Mouse (Mus musculus) G1E-ER4 (cell line): ENCODE measurements around the gene Vps18. TPM values are rescaled to one million over a fixed set of nuclear protein-coding genes. Genes with fewer than 3 reads are reported as not detected.

ENCODE experiments used
- GATA1 ChIP-seq: IDR thresholded peaks from one replicate; pipeline ENCODE4 v1.8.0; 2012; ENCODE audit warnings: low read length, inconsistent platforms
- polyA plus RNA-seq: library from polyadenylated mRNA; stranded (reverse); fragments of >175 nt; gene quantifications from 2 replicates; pipeline ENCODE4 v1.2.3, GENCODE M21; 2012

Gene Vps18
- polyA plus RNA-seq, 1 experiment: 19.7 TPM

DNA sequence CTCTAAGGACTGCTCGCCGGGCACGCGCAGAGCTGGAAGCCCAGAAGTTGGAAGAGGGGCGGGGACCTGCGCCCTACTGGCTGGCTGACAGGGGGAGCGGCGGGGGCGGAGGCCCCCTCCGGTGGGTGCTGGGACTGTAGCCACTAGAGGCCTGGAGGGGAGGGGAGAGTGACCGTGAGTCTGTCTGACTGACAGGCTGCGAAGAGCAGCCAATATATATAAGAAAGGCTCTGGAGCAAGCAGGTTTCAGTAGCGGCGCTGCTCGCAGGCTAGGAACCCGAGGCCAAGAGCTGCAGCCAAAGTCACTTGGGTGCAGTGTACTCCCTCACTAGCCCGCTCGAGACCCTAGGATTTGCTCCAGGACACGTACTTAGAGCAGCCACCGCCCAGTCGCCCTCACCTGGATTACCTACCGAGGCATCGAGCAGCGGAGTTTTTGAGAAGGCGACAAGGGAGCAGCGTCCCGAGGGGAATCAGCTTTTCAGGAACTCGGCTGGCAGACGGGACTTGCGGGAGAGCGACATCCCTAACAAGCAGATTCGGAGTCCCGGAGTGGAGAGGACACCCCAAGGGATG, 37.1 kb downstream of the Vps18 start, which contains the start of gene Dll4:
Gene Dll4 (plus strand): TSS at position 217 of the 576 bp plus-strand sequence.
- no peak for TF ChIP-seq GATA1

DNA sequence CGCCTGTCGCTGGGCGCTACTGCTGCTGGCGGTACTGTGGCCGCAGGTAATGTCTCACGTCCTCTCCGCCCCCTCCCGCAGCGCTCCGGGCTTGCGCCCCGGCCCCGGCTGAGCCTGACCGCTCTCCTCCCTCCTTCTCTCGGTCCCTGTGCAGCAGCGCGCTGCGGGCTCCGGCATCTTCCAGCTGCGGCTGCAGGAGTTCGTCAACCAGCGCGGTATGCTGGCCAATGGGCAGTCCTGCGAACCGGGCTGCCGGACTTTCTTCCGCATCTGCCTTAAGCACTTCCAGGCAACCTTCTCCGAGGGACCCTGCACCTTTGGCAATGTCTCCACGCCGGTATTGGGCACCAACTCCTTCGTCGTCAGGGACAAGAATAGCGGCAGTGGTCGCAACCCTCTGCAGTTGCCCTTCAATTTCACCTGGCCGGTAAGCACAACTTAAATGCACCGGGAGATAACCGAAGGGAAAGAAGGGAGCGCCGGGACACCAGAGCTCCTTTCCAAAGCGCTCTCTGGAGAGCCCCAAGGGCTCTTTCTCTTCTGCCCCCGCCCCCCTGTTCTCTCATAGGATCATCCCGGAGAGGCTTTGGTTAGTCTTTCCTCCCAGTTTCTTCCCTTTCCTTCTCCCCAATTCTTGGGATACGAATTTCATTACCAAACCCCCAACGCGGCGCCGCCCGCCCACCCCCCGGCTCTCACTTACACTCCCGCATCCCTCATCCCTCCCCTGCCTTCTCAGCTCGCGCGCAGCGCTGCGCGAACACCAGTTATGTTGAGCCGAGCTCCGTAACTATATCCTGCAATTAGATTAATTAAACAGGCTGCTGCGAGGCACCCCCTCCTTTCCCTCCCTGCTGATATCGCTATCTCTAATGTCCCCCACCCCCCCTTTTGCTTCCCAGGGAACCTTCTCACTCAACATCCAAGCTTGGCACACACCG, 37.9 kb downstream of the Vps18 start:
- no peak for TF ChIP-seq GATA1

DNA sequence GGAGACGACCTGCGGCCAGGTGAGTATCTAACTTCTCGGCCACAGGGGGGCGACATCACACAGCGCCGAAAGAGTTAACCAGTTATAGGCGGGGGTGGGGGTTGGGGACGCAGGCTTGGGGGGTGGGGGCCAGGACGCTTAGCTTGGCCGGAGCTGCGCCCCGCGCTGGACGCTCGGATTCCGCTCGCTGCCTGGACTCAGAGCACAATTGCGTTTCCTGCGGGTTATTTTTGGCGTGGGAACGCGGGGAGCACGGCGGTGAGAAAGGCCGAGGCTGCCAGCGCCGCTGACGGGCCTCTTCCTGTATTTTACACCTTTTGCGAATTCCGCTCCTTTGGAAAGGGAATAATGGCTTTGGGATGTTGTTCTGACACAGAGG, 38.6 kb downstream of the Vps18 start:
- no peak for TF ChIP-seq GATA1

DNA sequence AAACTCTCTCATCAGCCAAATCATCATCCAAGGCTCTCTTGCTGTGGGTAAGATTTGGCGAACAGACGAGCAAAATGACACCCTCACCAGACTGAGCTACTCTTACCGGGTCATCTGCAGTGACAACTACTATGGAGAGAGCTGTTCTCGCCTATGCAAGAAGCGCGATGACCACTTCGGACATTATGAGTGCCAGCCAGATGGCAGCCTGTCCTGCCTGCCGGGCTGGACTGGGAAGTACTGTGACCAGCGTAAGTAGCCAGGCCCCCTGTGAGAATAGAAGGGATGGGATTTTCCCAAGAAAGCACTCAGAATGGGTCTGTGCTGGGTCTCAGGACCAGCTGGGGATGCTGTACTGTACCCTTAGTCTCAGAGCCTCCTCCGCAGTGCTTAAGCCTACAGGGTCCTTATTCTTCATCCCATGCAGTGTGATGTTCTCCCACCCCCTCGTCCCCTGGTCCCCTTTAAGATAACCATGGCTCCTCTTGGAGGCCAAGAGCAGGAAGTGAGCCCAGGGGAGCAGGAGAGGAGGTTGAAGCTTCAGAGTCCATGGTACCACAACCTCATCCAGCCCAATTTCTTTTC, 39.5 kb downstream of the Vps18 start:
- no peak for TF ChIP-seq GATA1

GRCm38 (mm10) chr2:119328546-119328945, 40.0 kb downstream of the Vps18 start:
- TF ChIP-seq GATA1: no peak

- no peak for TF ChIP-seq GATA1
These were observed 40.7 kb downstream of the Vps18 start for GRCm38 (mm10) chr2:119329123-119329817.

GRCm38 (mm10) chr2:119330795-119331194, 42.3 kb downstream of the Vps18 start:
- TF ChIP-seq GATA1: no peak

DNA sequence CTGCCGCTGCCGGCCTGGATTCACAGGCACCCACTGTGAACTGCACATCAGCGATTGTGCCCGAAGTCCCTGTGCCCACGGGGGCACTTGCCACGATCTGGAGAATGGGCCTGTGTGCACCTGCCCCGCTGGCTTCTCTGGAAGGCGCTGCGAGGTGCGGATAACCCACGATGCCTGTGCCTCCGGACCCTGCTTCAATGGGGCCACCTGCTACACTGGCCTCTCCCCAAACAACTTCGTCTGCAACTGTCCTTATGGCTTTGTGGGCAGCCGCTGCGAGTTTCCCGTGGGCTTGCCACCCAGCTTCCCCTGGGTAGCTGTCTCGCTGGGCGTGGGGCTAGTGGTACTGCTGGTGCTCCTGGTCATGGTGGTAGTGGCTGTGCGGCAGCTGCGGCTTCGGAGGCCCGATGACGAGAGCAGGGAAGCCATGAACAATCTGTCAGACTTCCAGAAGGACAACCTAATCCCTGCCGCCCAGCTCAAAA, 43.7 kb downstream of the Vps18 start:
- TF ChIP-seq GATA1: no peak

GRCm38 (mm10) chr2:119334135-119334534, 45.6 kb downstream of the Vps18 start:
- no peak for TF ChIP-seq GATA1

GRCm38 (mm10) chr2:119334964-119335525, 46.5 kb downstream of the Vps18 start:
- TF ChIP-seq GATA1: no peak

- no peak for TF ChIP-seq GATA1
These were observed 47.0 kb downstream of the Vps18 start for GRCm38 (mm10) chr2:119335535-119335934.

DNA sequence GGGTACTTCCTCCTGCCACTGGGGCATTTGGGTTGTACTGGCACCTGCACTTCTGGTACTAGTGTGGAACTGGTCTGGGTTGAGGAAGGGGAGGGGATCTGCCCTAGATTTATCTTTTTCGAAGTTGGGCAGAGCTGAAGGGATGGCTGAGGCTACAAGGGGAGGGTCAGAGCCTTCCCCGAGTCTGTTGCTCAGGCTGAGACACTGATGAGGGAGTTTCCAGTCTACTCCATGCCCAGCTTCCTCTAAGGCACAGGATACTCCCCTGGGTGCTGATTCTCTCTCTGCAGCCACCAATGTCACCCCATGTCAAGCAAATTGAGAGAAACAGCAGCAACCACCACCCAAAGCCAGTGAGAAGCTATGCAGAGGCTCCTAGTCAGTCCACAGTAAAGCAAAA, 47.5 kb downstream of the Vps18 start:
- TF ChIP-seq GATA1: no peak

- no peak for TF ChIP-seq GATA1
These were observed 47.9 kb downstream of the Vps18 start for GRCm38 (mm10) chr2:119336470-119336869.

- TF ChIP-seq GATA1: no peak
These were observed 49.1 kb downstream of the Vps18 start for GRCm38 (mm10) chr2:119337425-119338265.
